Mouse (Mus musculus): ENCODE results near the gene Dus1l. TPM values are rescaled to one million over a fixed set of nuclear protein-coding genes. Genes with fewer than 3 reads are reported as not detected.
"Not testable (repeated sequence)": the region's sequence is repeated elsewhere in the genome, so short reads cannot be mapped to it uniquely, and the experiment has no call there.

Gene Dus1l
- polyA plus RNA-seq (2014; fragmentation: Nextera tagmentation; extraction: Ambion mirVana) = 51.0 and 63.8 TPM in 2 replicates

DNA sequence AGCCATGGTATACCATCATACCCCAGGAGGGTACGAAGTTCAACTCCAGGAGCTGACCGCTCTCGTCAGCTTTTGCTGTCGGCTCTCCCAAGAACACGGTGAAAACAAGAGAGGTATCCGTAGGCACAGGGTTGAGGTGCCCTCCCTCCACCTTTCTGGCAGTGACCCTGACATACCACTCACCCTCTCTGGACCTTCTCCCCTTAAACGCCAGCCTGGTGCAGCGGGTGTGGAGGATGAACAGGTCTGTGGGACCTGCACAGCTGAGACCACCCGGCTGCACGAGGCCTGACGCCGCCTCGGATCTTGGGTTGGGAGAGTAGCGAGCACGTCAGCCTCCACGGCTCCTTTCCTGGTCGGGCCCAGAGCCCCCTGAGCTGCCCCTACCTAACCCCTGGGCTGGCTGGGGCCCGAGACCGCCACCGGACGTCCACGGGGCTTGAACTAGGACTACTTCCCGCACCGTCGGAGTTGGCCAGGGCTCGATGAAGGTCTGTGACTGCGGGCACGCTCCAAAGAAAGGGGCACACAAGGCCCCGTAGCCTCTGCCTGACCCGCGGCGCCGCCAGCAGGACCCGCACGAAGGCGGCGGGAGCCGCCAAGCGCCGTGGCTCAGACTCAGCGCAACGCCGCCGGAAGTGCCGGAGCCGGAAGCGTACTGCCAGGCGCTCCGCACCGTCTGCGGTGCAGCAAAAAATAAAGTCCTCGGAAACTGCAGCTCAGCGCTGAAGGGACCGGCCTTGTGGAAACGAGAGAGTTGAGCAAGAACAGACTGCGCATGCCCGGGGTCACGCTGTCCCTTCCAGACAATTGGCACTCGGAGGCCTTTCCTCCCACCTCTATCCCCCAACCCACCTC, at the start of gene Dus1l:
TSS of gene Dus1l (minus strand) at position 648 of the 858 bp plus-strand sequence.
- peak within 1 kb of the TSS; percentile 85 for H3K4me2 ChIP-seq (ENCODE audit: low read depth, low read length)
- H3K36me3 ChIP-seq (ENCODE audit: control insufficient read depth, insufficient read depth, low read length) = peaks cover 31% of the 10 kb centered on the region
- H3K27ac ChIP-seq (replicated peaks; ENCODE audit: low read depth, low read length) = peak within 1 kb of the TSS; percentile 63
- ATAC-seq (ENCODE audit: low read depth) = peak; percentile 91
- H3K9ac ChIP-seq (ENCODE audit: low read depth, low read length) = peak within 1 kb of the TSS; percentile 97
- 3% methylated on average over 50 of the region's 59 CpGs for WGBS
- H3K9me3 ChIP-seq (ENCODE audit: control insufficient read depth, low read length) = no peaks in the 10 kb centered on the region
- peaks cover 7% of the 10 kb centered on the region for H3K4me1 ChIP-seq (ENCODE audit: control insufficient read depth, insufficient read depth, low read length)
- H3K4me3 ChIP-seq (ENCODE audit: low read depth, low read length) = peak within 1 kb of the TSS; percentile 99
- no peaks in the 10 kb centered on the region for H3K27me3 ChIP-seq (replicated peaks; ENCODE audit: control insufficient read depth, insufficient read depth, low read length)
- DNase-seq (ENCODE audit: low spot score) = peak; percentile 95

DNA sequence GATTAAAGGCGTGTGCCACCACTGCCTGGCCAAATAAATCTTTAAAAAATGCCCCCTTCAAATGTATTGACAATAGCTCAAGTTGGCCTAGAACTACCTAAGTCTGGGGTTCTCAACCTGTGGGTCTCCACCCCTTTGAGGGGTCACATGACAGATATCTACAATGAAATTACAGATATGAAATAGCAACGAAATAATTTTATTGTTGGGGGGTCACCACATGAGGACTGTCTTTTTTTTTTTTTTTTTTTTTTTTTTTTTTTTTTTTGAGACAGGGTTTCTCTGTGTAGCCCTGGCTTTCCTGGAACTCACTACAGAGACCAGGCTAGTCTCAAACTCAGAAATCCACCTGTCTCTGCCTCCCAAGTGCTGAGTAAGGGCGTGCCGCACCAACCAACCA, 48.1 kb upstream of the Dus1l start:
- no peak for ATAC-seq (ENCODE audit: low read depth)
- Histone ChIP-seq H3K9ac (ENCODE audit: low read depth, low read length) (no peak overlapping the region), H3K9me3 (ENCODE audit: control insufficient read depth, low read length) (no peaks in the 10 kb centered on the region), H3K36me3 (ENCODE audit: control insufficient read depth, insufficient read depth, low read length) (no peaks in the 10 kb centered on the region), H3K27me3 (replicated peaks; ENCODE audit: control insufficient read depth, insufficient read depth, low read length) (no peaks in the 10 kb centered on the region), H3K4me3 (ENCODE audit: low read depth, low read length) (no peak overlapping the region), H3K4me2 (ENCODE audit: low read depth, low read length) (no peak overlapping the region), H3K4me1 (ENCODE audit: control insufficient read depth, insufficient read depth, low read length) (no peaks in the 10 kb centered on the region), H3K27ac (replicated peaks; ENCODE audit: low read depth, low read length) (no peak overlapping the region)
- no peak for DNase-seq (ENCODE audit: low spot score)
- 91% methylated on average over 4 of the region's 4 CpGs for WGBS

DNA sequence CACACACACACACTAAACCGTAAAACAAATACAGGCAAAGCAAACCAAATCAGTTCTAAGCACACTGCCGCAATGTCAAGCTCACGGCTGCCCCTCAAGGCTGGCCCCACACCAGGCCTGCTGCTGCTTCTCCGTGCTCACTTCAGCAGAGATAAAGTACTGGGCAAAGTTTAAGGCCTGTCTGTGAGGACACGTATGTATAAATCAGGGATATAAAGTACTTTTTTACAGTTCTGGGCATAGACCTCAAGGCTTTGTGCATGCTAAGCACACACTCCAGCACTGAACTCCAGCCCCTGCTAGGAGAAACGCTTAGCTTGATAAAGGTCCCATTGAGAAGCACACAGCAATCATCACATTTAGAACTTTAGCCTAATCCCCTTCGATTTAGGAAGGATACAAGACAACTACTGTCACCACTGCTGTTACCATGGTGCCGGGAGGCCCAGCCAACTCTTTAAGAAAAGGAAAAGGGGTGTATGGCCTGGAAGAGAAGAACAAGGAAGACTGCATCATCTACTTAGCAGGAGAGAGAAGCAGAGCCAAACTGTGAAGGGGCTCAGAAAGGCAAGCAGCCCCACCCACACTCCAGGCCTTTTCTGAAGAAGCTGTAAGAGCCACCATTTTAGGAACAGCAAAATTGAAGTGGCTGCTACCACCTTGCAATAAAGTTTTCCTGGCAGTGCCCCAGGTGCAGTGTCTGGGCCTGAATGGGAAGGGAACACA, 37.5 kb upstream of the Dus1l start:
- DNase-seq (ENCODE audit: low spot score) = peak; percentile 50
- H3K4me2 ChIP-seq (ENCODE audit: low read depth, low read length) = no peak overlapping the region
- WGBS = 51% methylated on average over 8 of the region's 8 CpGs
- no peaks in the 10 kb centered on the region for H3K9me3 ChIP-seq (ENCODE audit: control insufficient read depth, low read length)
- no peak overlapping the region for H3K4me3 ChIP-seq (ENCODE audit: low read depth, low read length)
- H3K9ac ChIP-seq (ENCODE audit: low read depth, low read length) = 0 out of 2 replicates have a peak overlapping the region, but pooled peaks have one; percentile 30
- no peaks in the 10 kb centered on the region for H3K27me3 ChIP-seq (replicated peaks; ENCODE audit: control insufficient read depth, insufficient read depth, low read length)
- ATAC-seq (ENCODE audit: low read depth) = peak; percentile 68; the same call in 1 of the 2 replicates
- H3K4me1 ChIP-seq (ENCODE audit: control insufficient read depth, insufficient read depth, low read length) = no peaks in the 10 kb centered on the region
- H3K27ac ChIP-seq (replicated peaks; ENCODE audit: low read depth, low read length) = peak overlapping the region; percentile 55
- H3K36me3 ChIP-seq (ENCODE audit: control insufficient read depth, insufficient read depth, low read length) = no peaks in the 10 kb centered on the region

DNA sequence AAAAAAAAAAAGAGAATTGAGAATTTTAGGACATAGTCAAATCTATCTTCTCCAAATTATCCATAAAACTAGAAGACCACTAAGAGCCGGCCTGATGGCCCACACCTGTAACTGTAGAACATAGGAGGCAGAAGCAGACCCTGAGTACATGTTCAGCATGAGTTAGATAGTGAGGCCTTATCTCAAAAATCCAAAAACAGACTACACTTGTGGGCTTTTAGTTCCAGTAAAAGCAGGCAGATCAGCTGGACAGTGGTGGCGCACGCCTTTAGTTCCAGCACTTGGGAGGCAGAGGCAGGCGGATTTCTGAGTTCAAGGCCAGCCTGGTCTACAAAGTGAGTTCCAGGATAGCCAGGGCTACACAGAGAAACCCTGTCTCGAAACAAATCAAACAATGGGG, 36.8 kb upstream of the Dus1l start:
- H3K27ac ChIP-seq (replicated peaks; ENCODE audit: low read depth, low read length); H3K36me3 ChIP-seq (ENCODE audit: control insufficient read depth, insufficient read depth, low read length): not testable (repeated sequence)
- WGBS = 94% methylated on average over 5 of the region's 5 CpGs

DNA sequence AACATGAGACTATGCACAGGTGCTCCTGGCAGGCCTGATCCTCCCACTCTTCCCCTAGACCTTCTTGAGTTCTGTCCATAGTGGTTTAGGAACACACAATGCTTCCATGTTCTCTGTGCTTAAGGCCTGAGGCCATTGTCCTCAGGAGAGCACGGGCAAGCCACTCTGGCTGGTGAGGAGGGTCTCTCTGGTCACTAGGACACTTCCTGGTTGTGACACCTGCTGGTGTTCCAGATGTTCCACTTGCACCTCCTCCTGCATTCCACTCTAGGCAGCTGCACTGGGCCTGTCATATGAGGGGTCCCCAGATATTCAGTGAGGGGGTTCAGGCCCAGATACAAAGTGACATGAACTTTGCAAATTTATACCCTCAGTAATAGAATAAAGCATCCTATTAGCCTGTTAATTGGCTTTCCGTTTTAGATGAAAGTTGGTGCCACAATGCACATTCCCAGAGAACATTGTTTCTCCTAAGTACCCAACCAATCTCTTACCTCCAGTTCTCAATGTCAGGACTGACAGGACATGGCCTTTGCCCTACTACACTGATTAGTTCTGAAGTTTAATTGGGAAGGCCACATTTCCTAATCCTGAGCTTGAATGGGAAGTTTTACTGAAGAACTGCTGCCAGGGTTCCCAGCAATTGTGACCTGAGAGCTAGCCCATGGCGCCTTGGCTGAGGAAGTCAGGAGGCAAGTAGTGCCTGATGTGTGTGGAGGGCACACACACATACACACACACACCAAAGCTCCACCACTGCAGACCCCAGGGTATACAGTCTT, 35.6 kb upstream of the Dus1l start:
- Histone ChIP-seq H3K9ac (ENCODE audit: low read depth, low read length) (no peak overlapping the region), H3K9me3 (ENCODE audit: control insufficient read depth, low read length) (no peaks in the 10 kb centered on the region), H3K27me3 (replicated peaks; ENCODE audit: control insufficient read depth, insufficient read depth, low read length) (no peaks in the 10 kb centered on the region), H3K4me3 (ENCODE audit: low read depth, low read length) (no peak overlapping the region), H3K4me1 (ENCODE audit: control insufficient read depth, insufficient read depth, low read length) (no peaks in the 10 kb centered on the region), H3K36me3 (ENCODE audit: control insufficient read depth, insufficient read depth, low read length) (no peaks in the 10 kb centered on the region), H3K27ac (replicated peaks; ENCODE audit: low read depth, low read length) (no peak overlapping the region), H3K4me2 (ENCODE audit: low read depth, low read length) (no peak overlapping the region)
- ATAC-seq (ENCODE audit: low read depth) (no peak), DNase-seq (ENCODE audit: low spot score) (no peak)
- WGBS = 84% methylated on average over 3 of the region's 3 CpGs

More for the DNA sequence above, 36.8 kb upstream of the Dus1l start:
- H3K9me3 ChIP-seq (ENCODE audit: control insufficient read depth, low read length); ATAC-seq (ENCODE audit: low read depth); H3K4me3 ChIP-seq (ENCODE audit: low read depth, low read length); H3K27me3 ChIP-seq (replicated peaks; ENCODE audit: control insufficient read depth, insufficient read depth, low read length); H3K4me1 ChIP-seq (ENCODE audit: control insufficient read depth, insufficient read depth, low read length); H3K9ac ChIP-seq (ENCODE audit: low read depth, low read length); H3K4me2 ChIP-seq (ENCODE audit: low read depth, low read length); DNase-seq (ENCODE audit: low spot score): not testable (repeated sequence)

DNA sequence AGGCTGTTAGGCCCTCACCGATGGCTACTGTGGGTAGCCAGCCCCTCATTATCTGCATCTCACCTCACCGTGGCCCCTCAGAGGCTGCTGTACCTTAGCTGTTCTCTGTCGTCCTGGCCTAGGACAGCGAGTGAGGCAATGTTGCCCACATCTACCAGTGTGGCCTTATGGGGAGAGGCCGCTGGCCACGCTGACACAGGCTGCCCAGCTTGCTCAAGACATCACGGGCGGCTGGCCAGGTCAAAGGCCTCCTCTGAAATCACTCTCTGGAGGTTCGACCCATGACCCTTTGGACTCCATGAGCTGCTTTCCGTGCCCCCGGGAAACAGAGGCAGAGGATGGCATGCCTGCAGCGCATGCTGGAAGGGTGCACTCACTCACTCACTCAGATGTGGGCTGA, 34.5 kb upstream of the Dus1l start:
- no peak overlapping the region for H3K9ac ChIP-seq (ENCODE audit: low read depth, low read length)
- H3K4me3 ChIP-seq (ENCODE audit: low read depth, low read length) = no peak overlapping the region
- no peak for ATAC-seq (ENCODE audit: low read depth)
- H3K27me3 ChIP-seq (replicated peaks; ENCODE audit: control insufficient read depth, insufficient read depth, low read length) = no peaks in the 10 kb centered on the region
- H3K4me2 ChIP-seq (ENCODE audit: low read depth, low read length) = no peak overlapping the region
- peaks cover 9% of the 10 kb centered on the region; the same call in 1 of the 2 replicates for H3K36me3 ChIP-seq (ENCODE audit: control insufficient read depth, insufficient read depth, low read length)
- peaks cover under 1% of the 10 kb centered on the region; the same call in 1 of the 2 replicates for H3K4me1 ChIP-seq (ENCODE audit: control insufficient read depth, insufficient read depth, low read length)
- no peak overlapping the region for H3K27ac ChIP-seq (replicated peaks; ENCODE audit: low read depth, low read length)
- no peaks in the 10 kb centered on the region for H3K9me3 ChIP-seq (ENCODE audit: control insufficient read depth, low read length)
- DNase-seq (ENCODE audit: low spot score) = no peak
- 76% methylated on average over 12 of the region's 12 CpGs for WGBS

DNA sequence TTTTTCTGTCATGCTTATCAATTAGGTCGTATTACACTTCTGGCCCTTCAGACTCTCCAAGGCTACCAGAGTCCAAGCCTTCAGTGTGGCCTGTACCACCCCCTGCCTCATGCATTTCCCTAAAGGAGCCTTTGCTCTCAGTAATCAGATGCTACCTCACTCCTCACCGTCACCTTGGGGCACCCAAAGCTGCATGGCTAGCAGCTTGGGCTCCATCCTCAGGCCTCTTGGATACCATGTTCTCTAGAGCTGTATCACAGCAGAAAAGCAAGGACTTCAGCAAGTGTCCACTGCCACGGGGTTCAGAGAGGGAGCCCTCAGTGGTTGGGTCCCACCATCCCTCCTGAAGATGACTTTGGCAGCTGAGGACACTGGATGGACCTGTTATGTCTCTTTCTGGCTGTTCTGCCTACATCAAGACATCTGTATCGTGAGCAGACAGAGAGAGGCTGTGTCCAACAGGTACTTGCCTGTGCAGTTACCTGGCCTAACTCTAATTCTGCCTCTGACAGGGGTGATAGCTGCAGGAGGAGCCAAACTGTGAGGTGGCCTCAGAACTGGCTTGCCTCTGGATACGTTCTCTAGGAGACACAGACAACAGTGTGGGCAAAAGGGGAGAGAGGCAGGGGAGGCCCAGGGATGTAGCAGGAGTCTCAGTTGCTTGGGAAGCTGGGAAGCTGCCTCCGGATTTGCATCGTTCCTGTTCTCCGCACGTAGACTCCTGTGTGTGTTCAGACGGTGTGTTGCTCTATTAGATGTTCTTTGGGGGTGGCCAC, 33.7 kb upstream of the Dus1l start:
- Histone ChIP-seq H3K27ac (replicated peaks; ENCODE audit: low read depth, low read length) (no peak overlapping the region), H3K27me3 (replicated peaks; ENCODE audit: control insufficient read depth, insufficient read depth, low read length) (no peaks in the 10 kb centered on the region), H3K9me3 (ENCODE audit: control insufficient read depth, low read length) (no peaks in the 10 kb centered on the region), H3K9ac (ENCODE audit: low read depth, low read length) (no peak overlapping the region), H3K4me2 (ENCODE audit: low read depth, low read length) (no peak overlapping the region), H3K4me3 (ENCODE audit: low read depth, low read length) (no peak overlapping the region), H3K36me3 (ENCODE audit: control insufficient read depth, insufficient read depth, low read length) (peaks cover 9% of the 10 kb centered on the region; the same call in 1 of the 2 replicates), H3K4me1 (ENCODE audit: control insufficient read depth, insufficient read depth, low read length) (peaks cover 8% of the 10 kb centered on the region)
- 82% methylated on average over 10 of the region's 10 CpGs for WGBS
- ATAC-seq (ENCODE audit: low read depth) (no peak), DNase-seq (ENCODE audit: low spot score) (no peak)
